Mouse (Mus musculus): Measurements from ENCODE around the gene F830045P16Rik. TPM values are rescaled to one million over a fixed set of nuclear protein-coding genes. Genes with fewer than 3 reads are reported as not detected.
A peak's percentile ranks its signal among the peaks of the same experiment; 100 is the strongest.
"Not testable (repeated sequence)": the region's sequence is repeated elsewhere in the genome, so short reads cannot be mapped to it uniquely, and the experiment has no call there.

The F830045P16Rik gene
- polyA plus RNA-seq, 1 experiment from 2014 or later = not detected

DNA sequence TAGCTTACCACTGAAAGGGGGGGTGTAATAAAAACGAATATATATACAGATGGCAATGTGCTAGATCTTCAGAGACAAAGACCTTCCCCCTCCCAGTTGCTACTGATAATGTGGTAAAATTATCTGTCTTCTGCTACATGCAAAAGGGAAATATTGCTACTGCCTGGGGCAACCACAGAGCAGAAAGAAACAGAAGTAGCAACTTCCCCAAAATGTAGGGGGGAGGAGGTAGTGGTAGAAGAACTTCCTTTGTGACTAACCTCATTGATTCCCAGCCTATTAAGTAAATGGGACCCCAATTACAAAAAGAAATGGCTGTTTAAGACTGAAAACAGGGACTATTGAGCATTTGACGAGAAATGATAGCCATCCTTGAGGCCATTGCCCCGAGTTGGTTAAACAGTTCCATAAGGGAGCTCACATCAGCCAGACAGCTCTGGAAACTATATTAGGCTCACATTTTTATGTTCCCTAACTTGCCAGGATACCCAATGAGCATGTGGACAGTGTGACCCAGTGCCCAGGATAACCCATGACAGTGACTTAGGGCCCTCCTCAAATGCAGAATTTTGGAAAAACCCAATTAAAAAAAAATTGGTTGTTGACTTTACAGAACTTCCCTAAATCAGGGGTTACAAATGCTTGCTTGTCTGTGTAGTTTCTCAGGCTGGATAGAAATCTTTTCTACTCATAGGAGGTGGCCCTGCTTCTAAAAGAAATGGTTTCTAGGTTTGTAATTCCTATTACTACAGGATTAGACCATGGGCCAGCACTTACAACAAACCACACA lies 46.7 kb downstream of the F830045P16Rik start:
- WGBS = 78% methylated on average over 3 of the region's 3 CpGs
- no peak overlapping the region for H3K4me3 ChIP-seq (ENCODE audit: low read depth, low read length)
- no peaks in the 10 kb centered on the region for H3K9me3 ChIP-seq (ENCODE audit: control insufficient read depth, low read length)
- no peak overlapping the region for H3K4me2 ChIP-seq (ENCODE audit: low read depth, low read length, severe bottlenecking)
- no peak overlapping the region for H3K9ac ChIP-seq (ENCODE audit: low read length)
- no peaks in the 10 kb centered on the region for H3K4me1 ChIP-seq (replicated peaks; ENCODE audit: control insufficient read depth, insufficient read depth, low read length)
- H3K27me3 ChIP-seq (ENCODE audit: control insufficient read depth, insufficient read depth, low read length) = no peaks in the 10 kb centered on the region
- H3K27ac ChIP-seq (ENCODE audit: low read depth, low read length) = no peak overlapping the region
- no peak for DNase-seq (ENCODE audit: low spot score)
- H3K36me3 ChIP-seq (ENCODE audit: control insufficient read depth, insufficient read depth, low read length) = no peaks in the 10 kb centered on the region
- ATAC-seq (replicated peaks; ENCODE audit: low FRiP score) = no peak

DNA sequence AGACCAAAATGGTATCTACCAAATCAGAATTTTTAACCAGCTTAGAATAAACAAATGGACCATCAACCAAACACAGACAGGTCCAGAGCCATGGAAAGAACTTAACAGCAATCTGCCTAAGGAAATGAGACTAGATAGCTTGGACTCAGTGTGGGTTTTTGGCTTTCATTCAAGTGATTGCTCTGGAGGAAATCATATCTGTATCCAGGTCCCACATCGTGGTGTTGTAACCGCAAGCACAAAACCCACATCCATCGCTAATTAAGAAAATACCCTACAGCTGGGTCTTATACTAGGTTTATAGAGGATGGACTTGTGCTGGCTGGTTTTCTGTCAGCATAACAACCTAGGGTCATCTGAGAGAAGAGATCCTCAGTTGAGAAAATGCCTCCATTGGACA lies 53.3 kb downstream of the F830045P16Rik start:
- WGBS = 92% methylated on average over 3 of the region's 3 CpGs
- Histone ChIP-seq H3K27ac (ENCODE audit: low read depth, low read length) (no peak overlapping the region), H3K9ac (ENCODE audit: low read length) (no peak overlapping the region)

DNA sequence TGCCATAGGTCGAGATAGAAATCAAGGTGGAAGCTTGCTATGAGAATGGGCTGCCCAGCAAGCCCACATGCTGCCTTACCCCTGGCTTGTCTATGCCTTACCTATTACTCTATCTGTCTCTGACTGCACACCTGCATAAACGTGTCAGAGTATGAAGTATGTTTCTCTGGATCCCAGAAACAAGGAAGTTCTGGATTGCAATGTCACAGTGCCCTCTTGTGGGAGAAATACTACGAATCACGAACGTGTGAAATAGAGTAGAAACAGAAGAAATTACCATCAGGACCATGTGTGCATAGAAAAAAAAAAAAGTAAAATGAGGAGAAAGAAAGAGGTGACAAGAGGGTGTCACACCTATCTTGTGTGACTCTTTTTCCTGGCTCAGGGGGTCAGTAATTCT lies 64.5 kb downstream of the F830045P16Rik start:
- DNase-seq (ENCODE audit: low spot score) = peak; percentile 50

More for the DNA sequence above, 53.3 kb downstream of the F830045P16Rik start:
- H3K36me3 ChIP-seq (ENCODE audit: control insufficient read depth, insufficient read depth, low read length) = no peaks in the 10 kb centered on the region
- H3K4me2 ChIP-seq (ENCODE audit: low read depth, low read length, severe bottlenecking) = no peak overlapping the region
- DNase-seq (ENCODE audit: low spot score) = no peak
- no peaks in the 10 kb centered on the region for H3K9me3 ChIP-seq (ENCODE audit: control insufficient read depth, low read length)
- no peaks in the 10 kb centered on the region for H3K4me1 ChIP-seq (replicated peaks; ENCODE audit: control insufficient read depth, insufficient read depth, low read length)
- ATAC-seq (replicated peaks; ENCODE audit: low FRiP score) = no peak
- H3K4me3 ChIP-seq (ENCODE audit: low read depth, low read length) = no peak overlapping the region
- no peaks in the 10 kb centered on the region for H3K27me3 ChIP-seq (ENCODE audit: control insufficient read depth, insufficient read depth, low read length)

DNA sequence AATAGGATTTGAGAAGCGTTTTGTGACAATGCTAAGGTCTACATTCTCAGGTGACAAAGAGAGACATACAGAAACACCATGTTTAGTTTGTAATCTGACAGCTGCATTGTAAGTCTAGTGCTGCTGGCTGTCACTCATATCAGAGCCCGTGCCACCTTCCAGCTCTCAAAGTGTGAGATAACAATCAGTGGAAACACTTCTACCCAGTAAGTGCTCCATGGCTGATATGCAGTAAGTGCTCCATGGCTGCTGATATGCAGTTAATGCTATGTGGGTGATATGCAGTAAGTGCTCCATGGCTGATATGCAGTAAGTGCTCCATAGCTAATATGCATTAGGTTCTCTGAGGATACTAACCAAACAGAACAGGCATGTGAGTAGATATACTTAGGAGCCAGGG lies 65.6 kb downstream of the F830045P16Rik start:
- Histone ChIP-seq H3K4me2 (ENCODE audit: low read depth, low read length, severe bottlenecking) (no peak overlapping the region), H3K4me3 (ENCODE audit: low read depth, low read length) (no peak overlapping the region), H3K27me3 (ENCODE audit: control insufficient read depth, insufficient read depth, low read length) (no peaks in the 10 kb centered on the region), H3K9me3 (ENCODE audit: control insufficient read depth, low read length) (no peaks in the 10 kb centered on the region), H3K9ac (ENCODE audit: low read length) (no peak overlapping the region), H3K4me1 (replicated peaks; ENCODE audit: control insufficient read depth, insufficient read depth, low read length) (no peaks in the 10 kb centered on the region), H3K27ac (ENCODE audit: low read depth, low read length) (no peak overlapping the region), H3K36me3 (ENCODE audit: control insufficient read depth, insufficient read depth, low read length) (no peaks in the 10 kb centered on the region)
- WGBS = 79% methylated on average over 2 of the region's 2 CpGs
- ATAC-seq (replicated peaks; ENCODE audit: low FRiP score) (no peak), DNase-seq (ENCODE audit: low spot score) (no peak)

More for the DNA sequence above, 64.5 kb downstream of the F830045P16Rik start:
- Histone ChIP-seq H3K27me3 (ENCODE audit: control insufficient read depth, insufficient read depth, low read length) (no peaks in the 10 kb centered on the region), H3K4me2 (ENCODE audit: low read depth, low read length, severe bottlenecking) (no peak overlapping the region), H3K9me3 (ENCODE audit: control insufficient read depth, low read length) (no peaks in the 10 kb centered on the region), H3K9ac (ENCODE audit: low read length) (no peak overlapping the region), H3K4me3 (ENCODE audit: low read depth, low read length) (no peak overlapping the region), H3K4me1 (replicated peaks; ENCODE audit: control insufficient read depth, insufficient read depth, low read length) (no peaks in the 10 kb centered on the region), H3K36me3 (ENCODE audit: control insufficient read depth, insufficient read depth, low read length) (no peaks in the 10 kb centered on the region), H3K27ac (ENCODE audit: low read depth, low read length) (no peak overlapping the region)
- WGBS = 24% methylated on average over 5 of the region's 5 CpGs
- no peak for ATAC-seq (replicated peaks; ENCODE audit: low FRiP score)

DNA sequence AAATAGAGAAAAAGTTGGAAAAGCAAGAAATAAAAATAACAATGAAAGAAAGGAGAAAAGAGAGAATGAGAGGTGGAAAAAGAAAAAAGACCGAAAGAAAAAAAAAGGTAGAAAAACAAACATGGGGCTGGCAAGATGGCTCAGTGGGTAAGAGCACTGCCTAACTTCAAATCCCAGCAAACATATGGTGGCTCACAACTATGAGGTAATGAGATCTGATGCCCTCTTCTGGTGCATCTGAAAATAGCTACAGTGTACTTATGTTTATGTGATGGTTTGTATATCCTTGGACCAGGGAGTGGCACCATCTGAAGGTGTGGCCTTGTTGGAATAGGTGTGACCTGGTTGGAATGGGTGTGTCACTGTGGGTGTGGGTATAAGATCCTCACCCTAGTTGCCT lies 97.6 kb downstream of the F830045P16Rik start:
- H3K27me3 ChIP-seq (ENCODE audit: control insufficient read depth, insufficient read depth, low read length); H3K4me1 ChIP-seq (replicated peaks; ENCODE audit: control insufficient read depth, insufficient read depth, low read length); H3K9me3 ChIP-seq (ENCODE audit: control insufficient read depth, low read length); H3K4me2 ChIP-seq (ENCODE audit: low read depth, low read length, severe bottlenecking); H3K27ac ChIP-seq (ENCODE audit: low read depth, low read length); ATAC-seq (replicated peaks; ENCODE audit: low FRiP score); H3K36me3 ChIP-seq (ENCODE audit: control insufficient read depth, insufficient read depth, low read length); H3K9ac ChIP-seq (ENCODE audit: low read length); DNase-seq (ENCODE audit: low spot score); H3K4me3 ChIP-seq (ENCODE audit: low read depth, low read length): not testable (repeated sequence)
- WGBS = 88% methylated on average over 1 of the region's 1 CpGs

DNA sequence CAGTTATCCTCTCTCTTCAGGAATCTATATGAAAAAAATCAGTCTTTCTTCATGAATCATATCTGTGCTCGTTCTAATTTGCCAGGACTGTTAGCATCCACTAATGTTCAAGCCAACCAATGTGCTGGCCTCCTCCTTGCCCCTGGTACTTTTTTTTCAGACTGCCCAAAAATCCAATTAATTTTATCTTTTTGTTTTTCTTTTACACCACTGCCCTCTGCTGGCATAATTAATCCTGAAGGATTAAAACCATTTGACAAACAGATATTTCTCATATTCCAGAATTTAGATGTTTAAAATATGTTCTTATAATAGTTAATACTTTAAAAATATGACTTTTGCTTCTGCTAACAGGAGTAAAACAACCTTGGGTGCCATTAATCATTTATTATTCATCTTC lies 101.2 kb downstream of the F830045P16Rik start:
- WGBS = 81% methylated on average over 1 of the region's 1 CpGs
- no peaks in the 10 kb centered on the region for H3K4me1 ChIP-seq (replicated peaks; ENCODE audit: control insufficient read depth, insufficient read depth, low read length)
- DNase-seq (ENCODE audit: low spot score) = no peak

DNA sequence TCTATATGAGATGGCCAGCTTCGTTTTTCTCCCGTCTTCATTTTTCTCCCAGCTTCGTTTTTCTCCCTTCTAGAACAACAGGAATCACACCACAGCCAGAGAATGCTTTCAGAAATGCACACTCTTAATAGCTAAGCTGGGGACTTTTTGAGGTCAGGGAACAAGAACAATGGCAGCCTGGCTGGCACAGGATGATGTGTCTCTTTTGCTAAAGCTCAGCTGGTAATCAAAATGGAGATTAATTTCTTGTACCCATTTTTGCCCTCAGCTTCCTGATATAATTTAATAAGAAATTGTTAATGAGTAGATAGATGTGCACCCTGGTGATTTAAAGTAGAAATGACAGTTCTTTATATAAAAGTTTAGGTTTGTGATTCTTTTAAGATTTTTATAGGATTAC lies 112.7 kb downstream of the F830045P16Rik start:
- WGBS = 38% methylated on average over 3 of the region's 3 CpGs
- Histone ChIP-seq H3K4me3 (ENCODE audit: low read depth, low read length) (no peak overlapping the region), H3K4me1 (replicated peaks; ENCODE audit: control insufficient read depth, insufficient read depth, low read length) (no peaks in the 10 kb centered on the region), H3K27ac (ENCODE audit: low read depth, low read length) (no peak overlapping the region), H3K9me3 (ENCODE audit: control insufficient read depth, low read length) (no peaks in the 10 kb centered on the region), H3K9ac (ENCODE audit: low read length) (no peak overlapping the region), H3K4me2 (ENCODE audit: low read depth, low read length, severe bottlenecking) (no peak overlapping the region), H3K36me3 (ENCODE audit: control insufficient read depth, insufficient read depth, low read length) (no peaks in the 10 kb centered on the region), H3K27me3 (ENCODE audit: control insufficient read depth, insufficient read depth, low read length) (no peaks in the 10 kb centered on the region)
- ATAC-seq (replicated peaks; ENCODE audit: low FRiP score) (no peak), DNase-seq (ENCODE audit: low spot score) (no peak)

More for the DNA sequence above, 101.2 kb downstream of the F830045P16Rik start:
- H3K36me3 ChIP-seq (ENCODE audit: control insufficient read depth, insufficient read depth, low read length) = no peaks in the 10 kb centered on the region
- no peak overlapping the region for H3K4me3 ChIP-seq (ENCODE audit: low read depth, low read length)
- no peak overlapping the region for H3K4me2 ChIP-seq (ENCODE audit: low read depth, low read length, severe bottlenecking)
- no peak overlapping the region for H3K9ac ChIP-seq (ENCODE audit: low read length)
- H3K27ac ChIP-seq (ENCODE audit: low read depth, low read length) = no peak overlapping the region
- no peaks in the 10 kb centered on the region for H3K27me3 ChIP-seq (ENCODE audit: control insufficient read depth, insufficient read depth, low read length)
- H3K9me3 ChIP-seq (ENCODE audit: control insufficient read depth, low read length) = no peaks in the 10 kb centered on the region
- no peak for ATAC-seq (replicated peaks; ENCODE audit: low FRiP score)

DNA sequence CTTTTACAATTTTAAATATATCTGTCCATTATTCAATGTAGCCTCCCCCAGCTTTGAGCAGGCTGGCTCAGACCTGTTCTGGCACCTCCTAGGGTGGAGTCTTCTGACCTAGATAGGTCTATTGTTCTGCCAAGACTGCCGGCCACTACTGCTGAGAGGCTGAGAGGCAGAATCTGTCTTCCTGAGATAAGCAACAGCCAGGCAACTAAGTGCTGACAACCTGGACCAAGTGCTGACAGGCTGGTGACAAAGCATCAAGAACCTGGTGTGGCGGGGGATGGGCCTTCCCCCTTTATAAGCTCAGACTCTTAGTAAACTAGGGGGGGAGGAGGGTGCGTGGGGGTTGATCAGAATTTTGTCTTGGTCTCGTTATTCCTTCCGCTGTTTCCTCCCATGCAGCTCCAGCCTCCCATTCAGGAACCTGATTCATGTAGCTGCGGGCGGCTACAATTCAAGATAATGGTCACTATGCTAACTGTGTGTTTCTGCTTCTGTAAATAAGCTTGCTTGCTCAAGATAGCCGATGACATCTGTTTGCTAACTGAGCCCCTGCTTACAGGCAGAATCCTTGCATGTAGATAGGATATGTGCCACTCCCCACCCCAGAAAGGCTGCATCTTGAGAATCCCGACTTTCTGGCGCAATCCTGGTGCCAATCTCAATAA lies 115.4 kb downstream of the F830045P16Rik start:
- Histone ChIP-seq H3K27me3 (ENCODE audit: control insufficient read depth, insufficient read depth, low read length) (no peaks in the 10 kb centered on the region), H3K36me3 (ENCODE audit: control insufficient read depth, insufficient read depth, low read length) (no peaks in the 10 kb centered on the region), H3K9ac (ENCODE audit: low read length) (no peak overlapping the region), H3K9me3 (ENCODE audit: control insufficient read depth, low read length) (no peaks in the 10 kb centered on the region), H3K4me1 (replicated peaks; ENCODE audit: control insufficient read depth, insufficient read depth, low read length) (no peaks in the 10 kb centered on the region), H3K4me3 (ENCODE audit: low read depth, low read length) (no peak overlapping the region), H3K4me2 (ENCODE audit: low read depth, low read length, severe bottlenecking) (no peak overlapping the region), H3K27ac (ENCODE audit: low read depth, low read length) (no peak overlapping the region)
- no peak for ATAC-seq (replicated peaks; ENCODE audit: low FRiP score)
- no peak for DNase-seq (ENCODE audit: low spot score)
- 83% methylated on average over 10 of the region's 10 CpGs for WGBS

All from forebrain, embryonic 11.5 days (tissue).